Comparison of ENCODE assay signal across 21 mouse cellular contexts in genomic region chr2:32486155-32486554, GRCm38 (mm10). TPM values are rescaled to one million over a fixed set of nuclear protein-coding genes. Genes with fewer than 3 reads are reported as not detected.
DNase-seq lines count a peak whose midpoint lies in the region; ATAC-seq and TF ChIP-seq lines count a peak whose summit lies in the region.
"Had no signal": no experiment of that assay in that cellular context is flagged by ENCODE, and none has a peak within 500 bp of the region (broad histone marks: within the 10 kb centered on the region; RNA-seq: fewer than 3 reads in every experiment).

No protein-coding gene starts in this region.

- H3K27ac ChIP-seq in forebrain, embryonic 10.5 days: 0 out of 2 replicates have a peak overlapping the region, but pooled peaks have one; percentile 68
- no peak overlapping the region for H3K27ac ChIP-seq in forebrain, embryonic 14.5 days (ENCODE audit: low read depth, low read length)
- H3K27ac ChIP-seq in liver, embryonic 13.5 days: no peak overlapping the region
- H3K27ac ChIP-seq in liver, embryonic 12.5 days: no peak overlapping the region
- no peak overlapping the region for H3K27ac ChIP-seq in stomach, embryonic 14.5 days (ENCODE audit: low read length)
- no peak overlapping the region for H3K27ac ChIP-seq in stomach, postnatal 0 days (replicated peaks)
- H3K27ac ChIP-seq in small intestine, adult 2 months (ENCODE audit: insufficient read depth, low read depth, low read length): peak overlapping the region; percentile 18; the same call in 1 of the 2 replicates
- H3K27ac ChIP-seq: embryonic facial prominence, embryonic 13.5 days; limb, embryonic 15.5 days; midbrain, embryonic 15.5 days; stomach, embryonic 15.5 days had no signal

- H3K9ac ChIP-seq in forebrain, embryonic 14.5 days (ENCODE audit: low read length): no peak overlapping the region
- no peak overlapping the region for H3K9ac ChIP-seq in liver, embryonic 13.5 days
- H3K9ac ChIP-seq in liver, embryonic 12.5 days: no peak overlapping the region
- 0 out of 2 replicates have a peak overlapping the region, but pooled peaks have one; percentile 1 for H3K9ac ChIP-seq in stomach, embryonic 14.5 days (replicated peaks; ENCODE audit: low read depth, low read length)
- H3K9ac ChIP-seq in stomach, postnatal 0 days (ENCODE audit: low read length): no peak overlapping the region; the same call in 1 of the 2 replicates
- H3K9ac ChIP-seq: limb, embryonic 15.5 days; midbrain, embryonic 15.5 days; stomach, embryonic 15.5 days had no signal

- no peak for TF ChIP-seq CTCF in stomach, postnatal 0 days (IDR thresholded peaks at IDR 0.05; ENCODE audit: low read depth)
- no peak for TF ChIP-seq CTCF in small intestine, adult 2 months (IDR thresholded peaks at IDR 0.05; ENCODE audit: extremely low read depth, insufficient read length, insufficient replicate concordance, low read depth, low read length)

- H3K4me2 ChIP-seq in forebrain, embryonic 14.5 days (ENCODE audit: low read length): no peak overlapping the region
- H3K4me2 ChIP-seq in liver, embryonic 13.5 days: no peak overlapping the region
- H3K4me2 ChIP-seq in liver, embryonic 12.5 days: no peak overlapping the region
- no peak overlapping the region for H3K4me2 ChIP-seq in stomach, embryonic 14.5 days (replicated peaks; ENCODE audit: low read depth, low read length)
- H3K4me2 ChIP-seq in stomach, postnatal 0 days (replicated peaks; ENCODE audit: low read depth): no peak overlapping the region
- H3K4me2 ChIP-seq: embryonic facial prominence, embryonic 13.5 days; limb, embryonic 15.5 days; midbrain, embryonic 15.5 days; stomach, embryonic 15.5 days had no signal

- TF ChIP-seq EP300 in stomach, postnatal 0 days (optimal IDR thresholded peaks at IDR 0.05): no peak

- WGBS in forebrain, embryonic 10.5 days: 94% methylated on average over 9 of the region's 9 CpGs
- 96% methylated on average over 9 of the region's 9 CpGs for WGBS in forebrain, embryonic 14.5 days
- 62% methylated on average over 9 of the region's 9 CpGs for WGBS in liver, embryonic 13.5 days (ENCODE audit: insufficient replicate concordance)
- 73% methylated on average over 9 of the region's 9 CpGs for WGBS in liver, embryonic 12.5 days (ENCODE audit: insufficient replicate concordance)
- 91% methylated on average over 9 of the region's 9 CpGs for WGBS in stomach, embryonic 14.5 days
- WGBS in stomach, postnatal 0 days: 85% methylated on average over 9 of the region's 9 CpGs
- WGBS in small intestine, adult 2 months: 74% methylated on average over 9 of the region's 9 CpGs

- H3K27me3 ChIP-seq in forebrain, embryonic 10.5 days (ENCODE audit: poor library complexity, severe bottlenecking): no peaks in the 10 kb centered on the region
- no peaks in the 10 kb centered on the region for H3K27me3 ChIP-seq in forebrain, embryonic 14.5 days (replicated peaks; ENCODE audit: control insufficient read depth, insufficient read depth, low read length)
- no peaks in the 10 kb centered on the region for H3K27me3 ChIP-seq in liver, embryonic 13.5 days
- H3K27me3 ChIP-seq in liver, embryonic 12.5 days (replicated peaks): no peaks in the 10 kb centered on the region
- H3K27me3 ChIP-seq in stomach, embryonic 14.5 days (ENCODE audit: control insufficient read depth, insufficient read depth, low read length): no peaks in the 10 kb centered on the region
- H3K27me3 ChIP-seq in stomach, postnatal 0 days (ENCODE audit: control insufficient read depth, insufficient read depth, low read length): no peaks in the 10 kb centered on the region
- no peaks in the 10 kb centered on the region for H3K27me3 ChIP-seq in small intestine, adult 2 months (ENCODE audit: control insufficient read depth, insufficient read depth, low read length)
- H3K27me3 ChIP-seq: embryonic facial prominence, embryonic 13.5 days; limb, embryonic 15.5 days; midbrain, embryonic 15.5 days; stomach, embryonic 15.5 days had no signal

- no peak overlapping the region for H3K4me3 ChIP-seq in forebrain, embryonic 10.5 days
- no peak overlapping the region for H3K4me3 ChIP-seq in forebrain, embryonic 14.5 days (ENCODE audit: low read depth, low read length)
- H3K4me3 ChIP-seq in liver, embryonic 13.5 days (replicated peaks): no peak overlapping the region
- no peak overlapping the region for H3K4me3 ChIP-seq in liver, embryonic 12.5 days
- no peak overlapping the region for H3K4me3 ChIP-seq in stomach, embryonic 14.5 days (ENCODE audit: low read depth, low read length)
- no peak overlapping the region for H3K4me3 ChIP-seq in stomach, postnatal 0 days (ENCODE audit: low read depth, low read length)
- H3K4me3 ChIP-seq in small intestine, adult 2 months (ENCODE audit: low read depth, low read length): no peak overlapping the region
- H3K4me3 ChIP-seq: embryonic facial prominence, embryonic 13.5 days; limb, embryonic 15.5 days; midbrain, embryonic 15.5 days; myocyte; stomach, embryonic 15.5 days had no signal

- no peak for DNase-seq in forebrain, embryonic 10.5 days (ENCODE audit: extremely low spot score, low spot score)
- DNase-seq in forebrain, embryonic 14.5 days (ENCODE audit: low spot score): no peak
- DNase-seq in liver, embryonic 13.5 days: no peak
- no peak for DNase-seq in stomach, postnatal 0 days (ENCODE audit: low spot score)
- no peak for DNase-seq in ovary, adult 18-20 months (ENCODE audit: low spot score)
- DNase-seq: adrenal gland, postnatal 14 days; cerebellum, adult 11 months; cerebellum, postnatal 10 days; heart, adult 18-20 months; heart, postnatal 36 days; kidney, adult 11 months; right cerebral cortex, postnatal 4 days had no signal

- H3K36me3 ChIP-seq in forebrain, embryonic 10.5 days (replicated peaks): no peaks in the 10 kb centered on the region
- no peaks in the 10 kb centered on the region for H3K36me3 ChIP-seq in forebrain, embryonic 14.5 days (ENCODE audit: control insufficient read depth, insufficient read depth, low read length)
- no peaks in the 10 kb centered on the region for H3K36me3 ChIP-seq in liver, embryonic 13.5 days
- no peaks in the 10 kb centered on the region for H3K36me3 ChIP-seq in liver, embryonic 12.5 days
- H3K36me3 ChIP-seq in stomach, embryonic 14.5 days (ENCODE audit: control insufficient read depth, insufficient read depth, low read length): no peaks in the 10 kb centered on the region
- H3K36me3 ChIP-seq in stomach, postnatal 0 days (ENCODE audit: control insufficient read depth, insufficient read depth, low read length): no peaks in the 10 kb centered on the region
- H3K36me3 ChIP-seq in small intestine, adult 2 months (ENCODE audit: control insufficient read depth, insufficient read depth, low read length): no peaks in the 10 kb centered on the region
- H3K36me3 ChIP-seq: embryonic facial prominence, embryonic 13.5 days; limb, embryonic 15.5 days; midbrain, embryonic 15.5 days; stomach, embryonic 15.5 days had no signal

- TF ChIP-seq POLR2A in small intestine, adult 2 months (IDR thresholded peaks at IDR 0.05; ENCODE audit: low read depth, low read length): no peak

- H3K4me1 ChIP-seq in forebrain, embryonic 10.5 days: no peaks in the 10 kb centered on the region; the same call in 1 of the 2 replicates
- no peaks in the 10 kb centered on the region for H3K4me1 ChIP-seq in forebrain, embryonic 14.5 days (ENCODE audit: control insufficient read depth, insufficient read depth, low read length)
- H3K4me1 ChIP-seq in liver, embryonic 13.5 days (replicated peaks): peaks cover 19% of the 10 kb centered on the region
- H3K4me1 ChIP-seq in liver, embryonic 12.5 days: peaks cover 17% of the 10 kb centered on the region
- H3K4me1 ChIP-seq in stomach, embryonic 14.5 days (ENCODE audit: control insufficient read depth, insufficient read depth, low read length): no peaks in the 10 kb centered on the region
- no peaks in the 10 kb centered on the region for H3K4me1 ChIP-seq in stomach, postnatal 0 days (replicated peaks; ENCODE audit: control insufficient read depth, insufficient read depth)
- peaks cover 20% of the 10 kb centered on the region for H3K4me1 ChIP-seq in small intestine, adult 2 months (ENCODE audit: control insufficient read depth, insufficient read depth, insufficient read length, low read length)
- H3K4me1 ChIP-seq: embryonic facial prominence, embryonic 13.5 days; midbrain, embryonic 15.5 days; stomach, embryonic 15.5 days had no signal

- ATAC-seq in forebrain, embryonic 14.5 days: no peak
- ATAC-seq in liver, embryonic 13.5 days (ENCODE audit: low read depth): 0 out of 2 replicates have a peak, but pooled peaks have one; percentile 32
- ATAC-seq in liver, embryonic 12.5 days: no peak
- ATAC-seq in stomach, embryonic 14.5 days (ENCODE audit: insufficient number of reproducible peaks, insufficient read depth, low FRiP score, low read depth): no peak
- ATAC-seq in stomach, postnatal 0 days (ENCODE audit: low FRiP score, low TSS enrichment): no peak
- ATAC-seq: lung, postnatal 0 days had no signal

- no peaks in the 10 kb centered on the region for H3K9me3 ChIP-seq in forebrain, embryonic 10.5 days
- H3K9me3 ChIP-seq in forebrain, embryonic 14.5 days (replicated peaks; ENCODE audit: control insufficient read depth, low read length): no peaks in the 10 kb centered on the region
- H3K9me3 ChIP-seq in liver, embryonic 13.5 days (replicated peaks): no peaks in the 10 kb centered on the region
- H3K9me3 ChIP-seq in liver, embryonic 12.5 days (replicated peaks): no peaks in the 10 kb centered on the region
- H3K9me3 ChIP-seq in stomach, embryonic 14.5 days (ENCODE audit: control insufficient read depth, low read depth, low read length): no peaks in the 10 kb centered on the region
- no peaks in the 10 kb centered on the region for H3K9me3 ChIP-seq in stomach, postnatal 0 days (ENCODE audit: control insufficient read depth, low read length)
- H3K9me3 ChIP-seq: embryonic facial prominence, embryonic 13.5 days; limb, embryonic 15.5 days; midbrain, embryonic 15.5 days; stomach, embryonic 15.5 days had no signal

RNA-seq across cellular contexts. Expression of gene Slc25a25, which starts 34.9 kb away (rescaled TPM):
- polyA plus RNA-seq in forebrain, embryonic 10.5 days (2016; fragmentation: Nextera tagmentation; extraction: Ambion mirVana): 25.0 and 26.3 TPM in 2 replicates
- 30.4 and 34.2 TPM in 2 replicates for polyA plus RNA-seq in forebrain, embryonic 14.5 days (2014; fragmentation: Nextera tagmentation; extraction: Ambion mirVana)
- polyA plus RNA-seq in liver, embryonic 13.5 days (2015; fragmentation: Nextera tagmentation; extraction: Ambion mirVana): 8.7 and 9.2 TPM in 2 replicates
- polyA plus RNA-seq in liver, embryonic 12.5 days (2016; fragmentation: Nextera tagmentation; extraction: Ambion mirVana): 11.4 and 11.9 TPM in 2 replicates
- 13.7 and 14.1 TPM in 2 replicates for polyA plus RNA-seq in stomach, embryonic 14.5 days (2014; fragmentation: Nextera tagmentation; extraction: Ambion mirVana)
- polyA plus RNA-seq in stomach, postnatal 0 days (2015; fragmentation: Nextera tagmentation; extraction: Ambion mirVana): 11.1 and 11.5 TPM in 2 replicates
- 12.5 and 27.0 TPM in 2 replicates for polyA plus RNA-seq in small intestine, adult 2 months (2012; rRNA removed)

RNA-seq across cellular contexts. Expression of gene Naif1, which starts 35.9 kb away (rescaled TPM):
- polyA plus RNA-seq in forebrain, embryonic 10.5 days (2016; fragmentation: Nextera tagmentation; extraction: Ambion mirVana): 6.6 and 6.7 TPM in 2 replicates
- 5.3 and 5.4 TPM in 2 replicates for polyA plus RNA-seq in forebrain, embryonic 14.5 days (2014; fragmentation: Nextera tagmentation; extraction: Ambion mirVana)
- polyA plus RNA-seq in liver, embryonic 13.5 days (2015; fragmentation: Nextera tagmentation; extraction: Ambion mirVana): 2.2 and 2.4 TPM in 2 replicates
- 2.9 and 3.2 TPM in 2 replicates for polyA plus RNA-seq in liver, embryonic 12.5 days (2016; fragmentation: Nextera tagmentation; extraction: Ambion mirVana)
- polyA plus RNA-seq in stomach, embryonic 14.5 days (2014; fragmentation: Nextera tagmentation; extraction: Ambion mirVana): 5.6 TPM in 2 replicates
- polyA plus RNA-seq in stomach, postnatal 0 days (2015; fragmentation: Nextera tagmentation; extraction: Ambion mirVana): 2.5 and 2.6 TPM in 2 replicates
- 2.4 and 4.4 TPM in 2 replicates for polyA plus RNA-seq in small intestine, adult 2 months (2012; rRNA removed)

RNA-seq across cellular contexts. Expression of gene Fam102a, which starts 49.0 kb away (rescaled TPM):
- 7.3 and 7.8 TPM in 2 replicates for polyA plus RNA-seq in forebrain, embryonic 10.5 days (2016; fragmentation: Nextera tagmentation; extraction: Ambion mirVana)
- 4.4 and 5.2 TPM in 2 replicates for polyA plus RNA-seq in forebrain, embryonic 14.5 days (2014; fragmentation: Nextera tagmentation; extraction: Ambion mirVana)
- 1.0 and 1.1 TPM in 2 replicates for polyA plus RNA-seq in liver, embryonic 13.5 days (2015; fragmentation: Nextera tagmentation; extraction: Ambion mirVana)
- polyA plus RNA-seq in liver, embryonic 12.5 days (2016; fragmentation: Nextera tagmentation; extraction: Ambion mirVana): 2.4 and 2.5 TPM in 2 replicates
- polyA plus RNA-seq in stomach, embryonic 14.5 days (2014; fragmentation: Nextera tagmentation; extraction: Ambion mirVana): 10.6 and 14.0 TPM in 2 replicates
- polyA plus RNA-seq in stomach, postnatal 0 days (2015; fragmentation: Nextera tagmentation; extraction: Ambion mirVana): 16.6 and 20.2 TPM in 2 replicates
- 55.2 and 96.2 TPM in 2 replicates for polyA plus RNA-seq in small intestine, adult 2 months (2012; rRNA removed)

Comparison
In these comparisons a context has a peak if more than half of its experiments do, and no peak if none do; other contexts are left out.
1. H3K27ac ChIP-seq: peak in forebrain, embryonic 10.5 days (single experiment) and small intestine, adult 2 months (single experiment); none in forebrain, embryonic 14.5 days (single experiment), liver, embryonic 13.5 days (single experiment), liver, embryonic 12.5 days (single experiment), stomach, embryonic 14.5 days (single experiment) and stomach, postnatal 0 days (single experiment).